Mouse (Mus musculus) midbrain, postnatal 0 days (tissue): ENCODE data around the gene Gatb. TPM values are rescaled to one million over a fixed set of nuclear protein-coding genes. Genes with fewer than 3 reads are reported as not detected.
A peak's percentile ranks its signal among the peaks of the same experiment; 100 is the strongest.

ENCODE experiments used
- ATAC-seq: fragments of 200-750 bp; cut with Nextera tagmentation; 2 replicates; pipeline ENCODE4 v1.8.0; 2017; ENCODE audit warnings: moderate number of reproducible peaks, mild to moderate bottlenecking, moderate TSS enrichment, moderate library complexity; ENCODE audit not compliant: low FRiP score
- DNase-seq: peaks from one replicate; pipeline ENCODE4 v3.0.0-alpha.2; 2015; ENCODE audit warnings: low spot score
- H3K27ac ChIP-seq: fragments of 300-500 bp; sonication (generic); 2 replicates; pipeline ENCODE4 v1.5.1; 2014; ENCODE audit warnings: low read depth, mild to moderate bottlenecking, low read length, mixed read lengths
- H3K27me3 ChIP-seq: fragments of 300-500 bp; sonication (generic); 2 replicates; pipeline ENCODE4 v1.6.1; 2014; ENCODE audit warnings: low read length, control low read depth, mixed read lengths; ENCODE audit not compliant: insufficient read depth
- H3K36me3 ChIP-seq: fragments of 300-500 bp; sonication (generic); 2 replicates; pipeline ENCODE4 v1.6.1; 2014; ENCODE audit warnings: low read length, control low read depth, mixed read lengths; ENCODE audit not compliant: insufficient read depth
- H3K4me1 ChIP-seq: fragments of 300-500 bp; sonication (generic); 2 replicates; pipeline ENCODE4 v1.6.1; 2014; ENCODE audit warnings: mild to moderate bottlenecking, control low read depth, antibody characterized with exemption, low read length, mixed read lengths; ENCODE audit not compliant: insufficient read depth
- H3K4me2 ChIP-seq: fragments of 300-500 bp; sonication (generic); 2 replicates; pipeline ENCODE4 v1.6.1; 2014; ENCODE audit warnings: low read depth, mild to moderate bottlenecking, low read length, mixed read lengths; ENCODE audit not compliant: poor library complexity, severe bottlenecking
- H3K4me3 ChIP-seq: fragments of 300-500 bp; sonication (generic); 2 replicates; pipeline ENCODE4 v1.5.1; 2014; ENCODE audit warnings: low read depth, mild to moderate bottlenecking, low read length, moderate library complexity
- H3K9ac ChIP-seq: fragments of 300-500 bp; sonication (generic); replicated peaks from 2 replicates; pipeline ENCODE4 v1.6.1; 2014; ENCODE audit warnings: mild to moderate bottlenecking, low read length, moderate library complexity, mixed read lengths; ENCODE audit not compliant: poor library complexity, severe bottlenecking
- H3K9me3 ChIP-seq: fragments of 300-500 bp; sonication (generic); 2 replicates; pipeline ENCODE4 v1.6.1; 2016; ENCODE audit warnings: low read length, control low read depth
- CTCF ChIP-seq: IDR thresholded peaks from 2 replicates; pipeline ENCODE4 v1.5.1; 2016; ENCODE audit warnings: antibody characterized with exemption, mild to moderate bottlenecking
- WGBS: fragments of 180-500 bp; shearing (Covaris S2); extraction: QIAGEN DNeasy Blood & Tissue Kit; methylation state at CpG from one replicate; pipeline ENCODE4 v1.1.7; 2014; 5-methylcytosine and 5-hydroxymethylcytosine counted together
- polyA plus RNA-seq: library from polyadenylated mRNA; unstranded; fragments of >200 nt; fragmentation: Nextera tagmentation; extraction: Ambion mirVana; gene quantifications from 2 replicates; pipeline ENCODE4 v1.2.1, GENCODE M21; 2015
- total RNA-seq: library from RNA; depleted of rRNA; stranded (reverse); fragments of >200 nt; gene quantifications from 2 replicates; pipeline ENCODE4 v1.2.3, GENCODE M21; 2014

Gatb gene
- total and polyA plus RNA-seq, 2 experiments from 2014 or later: 21.7 to 36.9 TPM

GRCm38 (mm10) chr3:85635591-85635990 is 61.7 kb downstream of the Gatb start:
- Histone ChIP-seq H3K27ac (no peak overlapping the region), H3K4me2 (no peak overlapping the region), H3K36me3 (no peaks in the 10 kb centered on the region), H3K4me3 (no peak overlapping the region), H3K9me3 (no peaks in the 10 kb centered on the region), H3K4me1 (no peaks in the 10 kb centered on the region), H3K27me3 (no peaks in the 10 kb centered on the region), H3K9ac (no peak overlapping the region)
- ATAC-seq: no peak
- no peak for DNase-seq
- 95% methylated on average over 2 of the region's 2 CpGs for WGBS
- TF ChIP-seq CTCF: no peak

GRCm38 (mm10) chr3:85636716-85637447 is 63.0 kb downstream of the Gatb start:
- H3K27ac ChIP-seq: no peak overlapping the region
- no peaks in the 10 kb centered on the region for H3K27me3 ChIP-seq
- no peak overlapping the region for H3K4me3 ChIP-seq
- H3K4me1 ChIP-seq: no peaks in the 10 kb centered on the region
- no peaks in the 10 kb centered on the region for H3K9me3 ChIP-seq
- DNase-seq (no peak), ATAC-seq (no peak)
- H3K9ac ChIP-seq: no peak overlapping the region
- H3K36me3 ChIP-seq: no peaks in the 10 kb centered on the region
- no peak overlapping the region for H3K4me2 ChIP-seq
- WGBS: 86% methylated on average over 5 of the region's 5 CpGs
- no peak for TF ChIP-seq CTCF

- no peak overlapping the region for H3K4me3 ChIP-seq
- 83% methylated on average over 3 of the region's 3 CpGs for WGBS
- H3K27me3 ChIP-seq: no peaks in the 10 kb centered on the region
- H3K36me3 ChIP-seq: no peaks in the 10 kb centered on the region
- no peak for DNase-seq
- no peak overlapping the region for H3K9ac ChIP-seq
- H3K4me1 ChIP-seq: no peaks in the 10 kb centered on the region
- no peak overlapping the region for H3K4me2 ChIP-seq
- no peak overlapping the region for H3K27ac ChIP-seq
- H3K9me3 ChIP-seq: no peaks in the 10 kb centered on the region
- no peak for ATAC-seq
- no peak for TF ChIP-seq CTCF
These were observed 67.8 kb downstream of the Gatb start for GRCm38 (mm10) chr3:85641751-85642150.

- no peak for TF ChIP-seq CTCF
- ATAC-seq: no peak
These were observed 70.9 kb downstream of the Gatb start for GRCm38 (mm10) chr3:85644814-85645213.

GRCm38 (mm10) chr3:85645517-85646004 is 71.6 kb downstream of the Gatb start:
- no peaks in the 10 kb centered on the region for H3K27me3 ChIP-seq

More at GRCm38 (mm10) chr3:85644814-85645213, 70.9 kb downstream of the Gatb start:
- Histone ChIP-seq H3K9ac (no peak overlapping the region), H3K27me3 (no peaks in the 10 kb centered on the region), H3K36me3 (no peaks in the 10 kb centered on the region), H3K4me2 (no peak overlapping the region), H3K4me3 (no peak overlapping the region), H3K27ac (no peak overlapping the region), H3K9me3 (no peaks in the 10 kb centered on the region), H3K4me1 (no peaks in the 10 kb centered on the region)
- DNase-seq: no peak
- WGBS: 83% methylated on average over 3 of the region's 3 CpGs

GRCm38 (mm10) chr3:85649176-85649575 is 75.3 kb downstream of the Gatb start:
- H3K4me1 ChIP-seq: no peaks in the 10 kb centered on the region
- no peaks in the 10 kb centered on the region for H3K36me3 ChIP-seq
- H3K4me3 ChIP-seq: no peak overlapping the region
- no peaks in the 10 kb centered on the region for H3K9me3 ChIP-seq
- DNase-seq (no peak), ATAC-seq (no peak)
- no peak overlapping the region for H3K9ac ChIP-seq
- H3K27me3 ChIP-seq: no peaks in the 10 kb centered on the region
- no peak for TF ChIP-seq CTCF
- WGBS: 87% methylated on average over 4 of the region's 4 CpGs
- no peak overlapping the region for H3K27ac ChIP-seq
- no peak overlapping the region for H3K4me2 ChIP-seq

More at GRCm38 (mm10) chr3:85645517-85646004, 71.6 kb downstream of the Gatb start:
- H3K4me2 ChIP-seq: no peak overlapping the region
- H3K9me3 ChIP-seq: no peaks in the 10 kb centered on the region
- DNase-seq (no peak), ATAC-seq (peak; percentile 47; the same call in 1 of the 2 replicates)
- H3K4me1 ChIP-seq: no peaks in the 10 kb centered on the region
- 58% methylated on average over 7 of the region's 7 CpGs for WGBS
- H3K36me3 ChIP-seq: no peaks in the 10 kb centered on the region
- no peak overlapping the region for H3K9ac ChIP-seq
- no peak for TF ChIP-seq CTCF
- no peak overlapping the region for H3K4me3 ChIP-seq
- no peak overlapping the region for H3K27ac ChIP-seq
